Mouse (Mus musculus): Measurements from ENCODE around the gene Atp12a. TPM values are rescaled to one million over a fixed set of nuclear protein-coding genes. Genes with fewer than 3 reads are reported as not detected.

The Atp12a gene
- polyA plus RNA-seq, 1 experiment, result not detected

DNA sequence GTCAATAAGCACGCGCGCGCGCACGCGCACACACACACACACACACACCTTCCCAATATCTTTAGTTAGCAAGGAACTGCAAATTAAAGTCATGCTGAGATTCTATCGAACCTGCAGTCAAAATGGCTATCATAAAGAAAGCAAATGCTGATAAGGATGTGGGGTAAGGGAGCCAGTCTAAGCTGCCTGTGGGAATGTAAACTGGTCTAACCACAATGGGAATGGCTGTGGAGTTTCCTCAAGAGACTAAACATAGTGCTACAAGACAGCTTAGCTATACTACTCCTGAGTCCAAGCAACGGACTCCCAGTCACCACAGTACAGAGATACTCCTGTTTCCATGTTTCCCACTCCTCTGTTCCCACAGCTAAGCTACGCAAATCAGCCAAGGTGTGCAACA is 28.8 kb upstream of the Atp12a start:
- Histone ChIP-seq H3K27ac (ENCODE audit: insufficient read depth, low read length) (no peak overlapping the region), H3K4me1 (ENCODE audit: control insufficient read depth, insufficient read depth, insufficient read length) (no peaks in the 10 kb centered on the region), H3K36me3 (ENCODE audit: control insufficient read depth, insufficient read depth, low read length) (no peaks in the 10 kb centered on the region), H3K4me3 (ENCODE audit: extremely low read depth, insufficient read depth, insufficient read length) (no peak overlapping the region), H3K27me3 (ENCODE audit: control insufficient read depth, insufficient read depth, low read length) (no peaks in the 10 kb centered on the region)
- DNase-seq (ENCODE audit: low read depth in 1 of 2, low spot score in 2 of 2), result no peak
- TF ChIP-seq POLR2A (IDR thresholded peaks at IDR 0.05; ENCODE audit: low read depth, low read length), result no peak
- WGBS, result 92% methylated on average over 10 of the region's 10 CpGs

DNA sequence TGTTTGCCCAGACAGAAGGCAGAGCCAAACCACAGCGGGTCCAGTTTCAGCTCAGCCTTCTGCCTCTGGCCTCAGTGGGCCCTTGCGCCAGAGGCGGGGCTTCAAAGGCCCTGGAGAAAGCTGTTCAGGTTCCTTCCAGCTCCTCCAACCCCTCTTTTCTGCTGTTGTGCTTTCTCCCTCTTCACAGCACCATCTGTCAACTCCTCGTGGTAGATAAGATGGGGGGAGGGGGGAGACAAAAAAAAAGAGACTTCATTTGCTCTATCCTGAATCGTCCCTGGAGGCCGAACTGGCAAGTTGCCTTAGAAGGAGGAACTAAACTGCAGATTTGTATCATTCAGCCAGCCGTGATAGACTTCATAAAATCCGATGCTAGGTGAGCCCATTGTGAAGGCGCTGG is 27.8 kb upstream of the Atp12a start:
- H3K27me3 ChIP-seq (ENCODE audit: control insufficient read depth, insufficient read depth, low read length), result no peaks in the 10 kb centered on the region
- TF ChIP-seq POLR2A (IDR thresholded peaks at IDR 0.05; ENCODE audit: low read depth, low read length), result no peak
- no peak for TF ChIP-seq CTCF (IDR thresholded peaks at IDR 0.05; ENCODE audit: extremely low read depth, insufficient read depth, insufficient read length, insufficient replicate concordance)
- WGBS, result 44% methylated on average over 9 of the region's 9 CpGs
- no peaks in the 10 kb centered on the region for H3K36me3 ChIP-seq (ENCODE audit: control insufficient read depth, insufficient read depth, low read length)
- DNase-seq (ENCODE audit: low read depth in 1 of 2, low spot score in 2 of 2), result no peak
- no peaks in the 10 kb centered on the region for H3K4me1 ChIP-seq (ENCODE audit: control insufficient read depth, insufficient read depth, insufficient read length)
- no peak overlapping the region for H3K4me3 ChIP-seq (ENCODE audit: extremely low read depth, insufficient read depth, insufficient read length)
- H3K27ac ChIP-seq (ENCODE audit: insufficient read depth, low read length), result no peak overlapping the region

DNA sequence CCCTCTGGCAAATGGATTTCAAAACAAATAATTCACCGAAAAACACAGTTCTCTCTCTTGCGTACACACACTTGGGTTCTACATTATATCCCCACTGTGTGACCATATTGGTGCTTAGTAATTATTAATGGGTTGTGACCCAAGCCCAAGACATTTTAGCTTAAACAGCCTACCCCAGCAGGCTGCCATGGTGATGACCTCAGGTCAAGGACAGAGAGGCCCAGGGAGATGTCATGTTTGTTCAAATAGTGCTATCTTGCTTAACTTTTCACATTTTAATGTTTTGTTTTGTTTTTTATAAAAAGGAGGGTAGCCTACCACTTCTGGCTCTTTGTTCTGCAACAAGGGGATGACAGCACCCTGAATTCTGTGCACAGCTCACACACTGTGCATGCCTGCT is 27.2 kb upstream of the Atp12a start:
- Histone ChIP-seq H3K27me3 (ENCODE audit: control insufficient read depth, insufficient read depth, low read length) (no peaks in the 10 kb centered on the region), H3K36me3 (ENCODE audit: control insufficient read depth, insufficient read depth, low read length) (no peaks in the 10 kb centered on the region), H3K27ac (ENCODE audit: insufficient read depth, low read length) (no peak overlapping the region), H3K4me1 (ENCODE audit: control insufficient read depth, insufficient read depth, insufficient read length) (no peaks in the 10 kb centered on the region), H3K4me3 (ENCODE audit: extremely low read depth, insufficient read depth, insufficient read length) (no peak overlapping the region)
- DNase-seq (ENCODE audit: low read depth in 1 of 2, low spot score in 2 of 2), result no peak
- no peak for TF ChIP-seq POLR2A (IDR thresholded peaks at IDR 0.05; ENCODE audit: low read depth, low read length)
- TF ChIP-seq CTCF (IDR thresholded peaks at IDR 0.05; ENCODE audit: extremely low read depth, insufficient read depth, insufficient read length, insufficient replicate concordance), result no peak
- 90% methylated on average over 2 of the region's 2 CpGs for WGBS

DNA sequence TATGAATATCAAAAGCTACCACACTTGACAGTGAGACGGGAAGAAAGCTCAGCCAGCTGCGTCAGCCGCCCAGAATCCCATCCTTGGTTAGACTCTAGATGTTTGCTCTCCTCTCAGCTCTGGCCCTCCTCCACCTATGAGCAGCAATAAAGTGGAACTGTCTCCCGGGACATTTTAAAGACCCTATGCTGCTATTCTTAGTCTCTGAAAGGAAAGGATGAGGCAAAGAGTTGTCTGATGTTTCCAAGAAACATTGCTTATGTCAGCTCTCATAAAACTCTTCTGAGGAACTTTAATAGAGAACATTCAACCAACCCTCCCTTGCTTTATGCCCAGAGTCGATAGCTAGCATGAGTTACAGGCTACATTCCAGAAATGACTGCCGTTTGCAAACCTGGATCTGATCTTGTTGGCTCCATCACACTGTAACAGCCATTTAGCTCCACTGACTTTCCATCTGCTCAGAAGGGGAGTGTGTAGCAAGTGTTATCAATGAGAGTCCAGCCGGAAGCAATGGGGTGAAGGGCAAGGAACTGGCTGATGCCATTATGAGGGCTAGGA is 25.9 kb upstream of the Atp12a start:
- no peak for DNase-seq (ENCODE audit: low read depth in 1 of 2, low spot score in 2 of 2)
- 90% methylated on average over 7 of the region's 7 CpGs for WGBS
- Histone ChIP-seq H3K4me3 (ENCODE audit: extremely low read depth, insufficient read depth, insufficient read length) (no peak overlapping the region), H3K27ac (ENCODE audit: insufficient read depth, low read length) (no peak overlapping the region), H3K4me1 (ENCODE audit: control insufficient read depth, insufficient read depth, insufficient read length) (no peaks in the 10 kb centered on the region), H3K27me3 (ENCODE audit: control insufficient read depth, insufficient read depth, low read length) (no peaks in the 10 kb centered on the region), H3K36me3 (ENCODE audit: control insufficient read depth, insufficient read depth, low read length) (no peaks in the 10 kb centered on the region)
- no peak for TF ChIP-seq CTCF (IDR thresholded peaks at IDR 0.05; ENCODE audit: extremely low read depth, insufficient read depth, insufficient read length, insufficient replicate concordance)
- TF ChIP-seq POLR2A (IDR thresholded peaks at IDR 0.05; ENCODE audit: low read depth, low read length), result no peak

DNA sequence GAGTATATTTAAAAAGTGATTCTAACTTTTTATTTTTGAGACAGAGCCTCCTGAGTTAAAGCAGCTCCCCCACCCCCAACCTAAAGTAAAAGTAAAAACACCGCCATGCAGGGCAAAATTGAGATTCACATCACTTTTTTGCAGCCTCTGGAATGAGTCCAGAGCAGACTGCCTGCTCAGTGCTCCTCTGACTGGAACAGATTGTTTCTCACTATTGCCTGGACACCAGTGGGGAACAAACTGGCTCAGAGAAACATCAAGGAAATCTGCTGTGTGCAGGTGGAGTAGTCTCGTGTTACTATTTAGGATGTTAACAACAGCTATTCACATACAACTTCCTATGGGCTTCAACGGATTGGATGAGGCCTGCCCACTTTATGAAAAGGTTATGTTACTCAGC is 16.2 kb upstream of the Atp12a start:
- H3K4me3 ChIP-seq (ENCODE audit: extremely low read depth, insufficient read depth, insufficient read length), result no peak overlapping the region
- H3K4me1 ChIP-seq (ENCODE audit: control insufficient read depth, insufficient read depth, insufficient read length), result no peaks in the 10 kb centered on the region
- no peak overlapping the region for H3K27ac ChIP-seq (ENCODE audit: insufficient read depth, low read length)
- TF ChIP-seq CTCF (IDR thresholded peaks at IDR 0.05; ENCODE audit: extremely low read depth, insufficient read depth, insufficient read length, insufficient replicate concordance), result no peak
- TF ChIP-seq POLR2A (IDR thresholded peaks at IDR 0.05; ENCODE audit: low read depth, low read length), result no peak
- no peak for DNase-seq (ENCODE audit: low read depth in 1 of 2, low spot score in 2 of 2)
- WGBS, result 67% methylated on average over 3 of the region's 3 CpGs
- H3K27me3 ChIP-seq (ENCODE audit: control insufficient read depth, insufficient read depth, low read length), result no peaks in the 10 kb centered on the region
- H3K36me3 ChIP-seq (ENCODE audit: control insufficient read depth, insufficient read depth, low read length), result no peaks in the 10 kb centered on the region

DNA sequence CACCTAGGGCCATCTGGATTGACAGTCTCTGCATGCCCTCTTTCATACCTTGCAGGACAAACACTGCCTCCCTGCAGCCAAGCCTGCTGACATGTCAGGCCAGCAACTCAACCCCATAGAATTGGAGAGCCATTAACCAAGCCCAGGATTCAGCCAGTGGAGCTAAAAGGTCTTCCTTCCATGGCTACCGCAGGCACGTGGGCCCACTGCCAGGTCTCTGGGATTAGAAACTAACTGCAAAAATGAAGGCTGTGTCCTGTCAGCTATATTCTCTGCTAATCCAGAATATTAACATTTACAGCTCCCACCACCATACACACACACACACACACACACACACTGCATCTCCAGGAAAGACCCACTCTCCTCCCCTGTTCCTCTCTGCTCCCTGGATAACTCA is 15.3 kb upstream of the Atp12a start:
- no peak overlapping the region for H3K27ac ChIP-seq (ENCODE audit: insufficient read depth, low read length)
- H3K27me3 ChIP-seq (ENCODE audit: control insufficient read depth, insufficient read depth, low read length), result no peaks in the 10 kb centered on the region
- no peaks in the 10 kb centered on the region for H3K36me3 ChIP-seq (ENCODE audit: control insufficient read depth, insufficient read depth, low read length)
- no peak for TF ChIP-seq POLR2A (IDR thresholded peaks at IDR 0.05; ENCODE audit: low read depth, low read length)
- TF ChIP-seq CTCF (IDR thresholded peaks at IDR 0.05; ENCODE audit: extremely low read depth, insufficient read depth, insufficient read length, insufficient replicate concordance), result no peak
- H3K4me3 ChIP-seq (ENCODE audit: extremely low read depth, insufficient read depth, insufficient read length), result no peak overlapping the region
- 100% methylated on average over 2 of the region's 2 CpGs for WGBS
- no peak for DNase-seq (ENCODE audit: low read depth in 1 of 2, low spot score in 2 of 2)
- no peaks in the 10 kb centered on the region for H3K4me1 ChIP-seq (ENCODE audit: control insufficient read depth, insufficient read depth, insufficient read length)

DNA sequence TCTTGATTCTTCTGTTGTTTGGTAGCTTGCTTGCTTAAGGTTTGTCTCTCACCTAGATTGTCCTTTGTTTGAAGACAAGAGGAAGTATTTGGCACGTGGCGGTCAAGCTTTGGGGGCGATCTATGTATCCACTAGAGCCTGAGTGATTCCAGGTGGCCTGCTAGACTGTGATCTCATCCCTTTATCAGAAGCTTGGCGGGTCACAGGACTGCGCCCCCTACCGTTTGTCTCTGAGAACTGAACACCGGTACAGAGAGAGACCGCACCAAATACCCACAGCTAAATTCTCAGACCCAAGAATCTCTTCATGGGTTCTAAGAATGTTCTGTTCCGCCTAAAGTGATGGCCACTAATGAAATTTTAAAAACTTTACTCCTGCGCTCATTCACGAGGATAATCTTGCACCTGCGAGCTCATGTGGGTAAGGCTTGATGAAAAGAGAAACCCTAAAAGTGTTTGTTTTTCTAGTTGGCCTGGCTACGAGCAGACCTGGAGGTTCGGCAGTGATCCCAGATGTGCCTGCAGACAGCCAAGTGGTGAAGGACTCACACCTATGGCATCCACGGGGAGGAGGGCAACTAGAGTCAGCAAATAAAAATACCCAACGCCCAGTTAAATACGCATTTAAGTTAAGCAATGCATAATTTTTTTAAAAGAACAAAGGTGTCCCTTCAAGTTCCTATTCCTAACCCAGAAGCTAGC is 12.8 kb upstream of the Atp12a start:
- DNase-seq (ENCODE audit: low read depth in 1 of 2, low spot score in 2 of 2), result no peak
- H3K27me3 ChIP-seq (ENCODE audit: control insufficient read depth, insufficient read depth, low read length), result no peaks in the 10 kb centered on the region
- no peak overlapping the region for H3K27ac ChIP-seq (ENCODE audit: insufficient read depth, low read length)
- H3K4me3 ChIP-seq (ENCODE audit: extremely low read depth, insufficient read depth, insufficient read length), result no peak overlapping the region
- H3K36me3 ChIP-seq (ENCODE audit: control insufficient read depth, insufficient read depth, low read length), result no peaks in the 10 kb centered on the region
- TF ChIP-seq CTCF (IDR thresholded peaks at IDR 0.05; ENCODE audit: extremely low read depth, insufficient read depth, insufficient read length, insufficient replicate concordance) (peak; percentile 41; the same call in 1 of the 2 replicates), POLR2A (IDR thresholded peaks at IDR 0.05; ENCODE audit: low read depth, low read length) (no peak)
- H3K4me1 ChIP-seq (ENCODE audit: control insufficient read depth, insufficient read depth, insufficient read length), result no peaks in the 10 kb centered on the region
- 42% methylated on average over 17 of the region's 17 CpGs for WGBS
